Mouse (Mus musculus) lung, embryonic 16.5 days (tissue): ENCODE measurements around the gene Ap1s3. TPM values are rescaled to one million over a fixed set of nuclear protein-coding genes. Genes with fewer than 3 reads are reported as not detected.
"Not testable (repeated sequence)": the region's sequence is repeated elsewhere in the genome, so short reads cannot be mapped to it uniquely, and the experiment has no call there.

Experiments used
- ATAC-seq: fragments of 200-750 bp; cut with Nextera tagmentation; 2 replicates; pipeline ENCODE4 v1.8.0; 2017; ENCODE audit warnings: low read depth, mild to moderate bottlenecking, moderate library complexity
- H3K27ac ChIP-seq: fragments of 300-500 bp; sonication (generic); 2 replicates; pipeline ENCODE4 v1.5.1; 2014; ENCODE audit warnings: mild to moderate bottlenecking, control low read depth, low read length
- H3K27me3 ChIP-seq: fragments of 300-500 bp; sonication (generic); 2 replicates; pipeline ENCODE4 v1.6.1; 2014; ENCODE audit warnings: low read depth, low read length, mixed read lengths; ENCODE audit not compliant: control insufficient read depth, insufficient read depth
- H3K36me3 ChIP-seq: fragments of 300-500 bp; sonication (generic); 2 replicates; pipeline ENCODE4 v1.6.1; 2014; ENCODE audit warnings: low read length; ENCODE audit not compliant: control insufficient read depth, insufficient read depth
- H3K4me1 ChIP-seq: fragments of 300-500 bp; sonication (generic); replicated peaks from 2 replicates; pipeline ENCODE4 v1.6.1; 2014; ENCODE audit warnings: low read length, mixed read lengths; ENCODE audit not compliant: control insufficient read depth, insufficient read depth
- H3K4me2 ChIP-seq: fragments of 300-500 bp; sonication (generic); 2 replicates; pipeline ENCODE4 v1.6.1; 2014; ENCODE audit warnings: low read depth, low read length, control low read depth
- H3K4me3 ChIP-seq: fragments of 300-500 bp; sonication (generic); 2 replicates; pipeline ENCODE4 v1.5.1; 2014; ENCODE audit warnings: mild to moderate bottlenecking, low read length, control low read depth
- H3K9ac ChIP-seq: fragments of 300-500 bp; sonication (generic); 2 replicates; pipeline ENCODE4 v1.6.1; 2014; ENCODE audit warnings: low read length, control low read depth
- H3K9me3 ChIP-seq: fragments of 300-500 bp; sonication (generic); 2 replicates; pipeline ENCODE4 v1.6.1; 2016; ENCODE audit warnings: low read length; ENCODE audit not compliant: control insufficient read depth
- WGBS: fragments of 180-500 bp; shearing (Covaris S2); extraction: QIAGEN DNeasy Blood & Tissue Kit; methylation state at CpG from one replicate; pipeline ENCODE4 v1.1.7; 2014; 5-methylcytosine and 5-hydroxymethylcytosine counted together
- polyA plus RNA-seq: library from polyadenylated mRNA; unstranded; fragments of >200 nt; fragmentation: Nextera tagmentation; extraction: Ambion mirVana; gene quantifications from 2 replicates; pipeline ENCODE4 v1.2.1, GENCODE M21; 2015

Gene Ap1s3
- polyA plus RNA-seq, 1 experiment from 2014 or later: 1.1 TPM

GRCm38 (mm10) chr1:79619434-79619833 is 52.3 kb downstream of the Ap1s3 start:
- Histone ChIP-seq H3K36me3 (0 out of 2 replicates have a peak, but pooled peaks cover 4% of the 10 kb centered on the region), H3K4me3 (no peak overlapping the region), H3K27me3 (no peaks in the 10 kb centered on the region), H3K27ac (no peak overlapping the region), H3K4me2 (no peak overlapping the region), H3K4me1 (no peaks in the 10 kb centered on the region), H3K9me3 (peaks cover 3% of the 10 kb centered on the region; the same call in 1 of the 2 replicates), H3K9ac (no peak overlapping the region)
- no peak for ATAC-seq
- WGBS: 81% methylated on average over 2 of the region's 2 CpGs

- Histone ChIP-seq H3K4me2 (no peak overlapping the region), H3K36me3 (0 out of 2 replicates have a peak, but pooled peaks cover 4% of the 10 kb centered on the region), H3K4me3 (no peak overlapping the region), H3K9ac (no peak overlapping the region), H3K9me3 (peaks cover 5% of the 10 kb centered on the region; the same call in 1 of the 2 replicates), H3K4me1 (no peaks in the 10 kb centered on the region), H3K27me3 (no peaks in the 10 kb centered on the region), H3K27ac (no peak overlapping the region)
- ATAC-seq: no peak
- WGBS: 86% methylated on average over 2 of the region's 2 CpGs
These were observed 55.3 kb downstream of the Ap1s3 start for GRCm38 (mm10) chr1:79616492-79616891.

GRCm38 (mm10) chr1:79614456-79614855 is 57.3 kb downstream of the Ap1s3 start:
- Histone ChIP-seq H3K4me3 (no peak overlapping the region), H3K4me1 (no peaks in the 10 kb centered on the region), H3K27me3 (no peaks in the 10 kb centered on the region), H3K4me2 (no peak overlapping the region), H3K9ac (no peak overlapping the region), H3K36me3 (0 out of 2 replicates have a peak, but pooled peaks cover 4% of the 10 kb centered on the region), H3K9me3 (peaks cover 5% of the 10 kb centered on the region; the same call in 1 of the 2 replicates), H3K27ac (no peak overlapping the region)
- ATAC-seq: no peak
- 96% methylated on average over 6 of the region's 6 CpGs for WGBS

DNA sequence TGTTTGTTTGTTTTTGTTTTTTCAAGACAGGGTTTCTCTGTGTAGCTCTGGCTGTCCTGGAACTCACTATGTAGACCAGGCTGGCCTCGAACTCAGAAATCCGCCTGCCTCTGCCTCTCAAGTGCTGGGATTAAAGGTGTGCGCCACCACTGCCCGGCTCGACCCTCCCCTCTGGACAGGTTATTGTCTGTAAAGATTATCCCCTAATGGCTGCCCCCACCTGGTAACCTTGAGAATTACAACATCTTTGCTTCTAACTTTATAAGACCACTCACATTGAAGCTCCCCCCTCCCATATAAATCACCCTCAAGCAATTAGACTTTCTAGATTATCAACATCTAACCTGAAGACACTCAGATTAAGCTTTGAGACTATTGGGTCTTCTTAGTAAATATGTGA is 60.5 kb downstream of the Ap1s3 start:
- H3K4me3 ChIP-seq, H3K9ac ChIP-seq, H3K36me3 ChIP-seq, H3K27me3 ChIP-seq, H3K4me1 ChIP-seq, ATAC-seq, H3K9me3 ChIP-seq, H3K27ac ChIP-seq, H3K4me2 ChIP-seq: not testable (repeated sequence)
- 92% methylated on average over 5 of the region's 5 CpGs for WGBS

DNA sequence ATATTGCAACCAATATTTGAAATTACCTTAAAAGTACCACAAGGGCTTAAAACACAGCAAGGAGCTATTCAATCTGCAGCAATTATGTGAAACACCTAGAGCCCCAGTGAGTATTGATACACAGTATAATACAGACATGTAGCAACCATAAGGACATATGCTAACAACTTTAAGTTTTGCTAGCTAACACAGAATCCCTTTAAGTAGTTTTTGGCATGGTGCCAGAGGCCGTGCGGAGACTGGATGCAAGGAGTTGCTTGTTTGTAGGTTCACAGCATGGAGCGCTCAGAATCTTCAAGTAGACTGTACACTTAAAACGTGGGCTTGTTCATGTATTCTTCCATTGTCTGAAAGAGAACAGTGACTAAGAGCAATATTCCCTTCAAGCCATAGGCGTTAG is 62.9 kb downstream of the Ap1s3 start:
- H3K36me3 ChIP-seq, ATAC-seq, H3K27me3 ChIP-seq, H3K4me2 ChIP-seq, H3K4me1 ChIP-seq, H3K9me3 ChIP-seq, H3K4me3 ChIP-seq, H3K27ac ChIP-seq, H3K9ac ChIP-seq: not testable (repeated sequence)
- 33% methylated on average over 5 of the region's 5 CpGs for WGBS

GRCm38 (mm10) chr1:79602500-79602899 is 69.3 kb downstream of the Ap1s3 start:
- Histone ChIP-seq H3K27ac (no peak overlapping the region), H3K36me3 (no peaks in the 10 kb centered on the region), H3K9me3 (0 out of 2 replicates have a peak, but pooled peaks cover 4% of the 10 kb centered on the region), H3K9ac (no peak overlapping the region), H3K4me2 (no peak overlapping the region), H3K4me1 (no peaks in the 10 kb centered on the region), H3K27me3 (no peaks in the 10 kb centered on the region), H3K4me3 (no peak overlapping the region)
- ATAC-seq: no peak
- WGBS: 51% methylated on average over 2 of the region's 2 CpGs

DNA sequence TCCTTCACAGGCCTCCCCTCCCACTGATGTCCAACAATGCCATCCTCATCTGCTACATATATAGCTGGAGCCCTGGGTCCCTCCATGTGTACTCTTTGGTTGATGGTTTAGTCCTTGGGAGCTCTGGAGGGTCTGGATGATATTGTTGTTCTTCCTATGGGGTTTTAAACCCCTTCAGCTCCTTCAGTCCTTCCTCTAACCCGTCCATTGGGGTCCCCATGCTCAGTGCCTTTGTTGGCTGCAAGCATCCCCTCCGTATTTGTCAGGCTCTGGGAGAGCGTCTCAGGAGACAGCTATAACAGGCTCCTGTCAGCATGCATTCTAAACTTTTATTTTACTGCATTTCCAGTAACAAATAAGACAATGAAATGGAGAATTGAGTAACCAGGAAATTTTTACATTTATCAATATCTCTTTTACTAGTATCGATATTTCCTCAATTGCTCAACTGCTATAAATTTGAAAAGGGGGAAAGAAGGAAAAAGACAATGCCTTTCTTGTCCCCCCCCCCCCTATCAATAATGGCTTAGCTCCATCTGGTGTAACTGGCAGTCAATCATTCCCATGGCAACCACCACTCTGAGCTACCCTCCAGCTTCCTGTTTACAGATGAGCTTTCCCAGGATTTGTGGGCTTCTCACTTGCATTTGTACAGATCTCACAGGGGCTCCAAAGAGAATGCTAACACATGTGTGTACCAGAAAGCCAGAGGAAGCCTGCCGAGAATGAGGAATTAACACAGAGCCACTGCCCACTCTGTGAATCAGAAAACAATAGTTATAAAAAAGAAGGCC is 73.2 kb downstream of the Ap1s3 start:
- H3K4me1 ChIP-seq: no peaks in the 10 kb centered on the region
- no peak overlapping the region for H3K27ac ChIP-seq
- no peaks in the 10 kb centered on the region for H3K9me3 ChIP-seq
- no peak overlapping the region for H3K4me2 ChIP-seq
- H3K36me3 ChIP-seq: no peaks in the 10 kb centered on the region
- H3K4me3 ChIP-seq: no peak overlapping the region
- no peaks in the 10 kb centered on the region for H3K27me3 ChIP-seq
- WGBS: 55% methylated on average over 5 of the region's 5 CpGs
- H3K9ac ChIP-seq: no peak overlapping the region
- ATAC-seq: no peak

GRCm38 (mm10) chr1:79592721-79593277 is 79.0 kb downstream of the Ap1s3 start:
- no peaks in the 10 kb centered on the region for H3K4me1 ChIP-seq
- WGBS: 43% methylated on average over 4 of the region's 4 CpGs

GRCm38 (mm10) chr1:79591091-79591490 is 80.7 kb downstream of the Ap1s3 start:
- H3K27ac ChIP-seq: no peak overlapping the region
- H3K4me1 ChIP-seq: no peaks in the 10 kb centered on the region
- ATAC-seq: no peak
- no peak overlapping the region for H3K9ac ChIP-seq
- WGBS: 75% methylated on average over 1 of the region's 1 CpGs
- no peak overlapping the region for H3K4me3 ChIP-seq
- H3K4me2 ChIP-seq: no peak overlapping the region
- H3K27me3 ChIP-seq: no peaks in the 10 kb centered on the region
- H3K9me3 ChIP-seq: no peaks in the 10 kb centered on the region
- no peaks in the 10 kb centered on the region for H3K36me3 ChIP-seq

More at GRCm38 (mm10) chr1:79592721-79593277, 79.0 kb downstream of the Ap1s3 start:
- ATAC-seq: no peak
- Histone ChIP-seq H3K4me3 (no peak overlapping the region), H3K27me3 (no peaks in the 10 kb centered on the region), H3K36me3 (no peaks in the 10 kb centered on the region), H3K27ac (no peak overlapping the region), H3K9ac (no peak overlapping the region), H3K9me3 (no peaks in the 10 kb centered on the region), H3K4me2 (no peak overlapping the region)
